Mouse (Mus musculus) erythroblast, embryonic 14.5 days (primary cell): Measurements from ENCODE around the gene Arpc2.

Experiments used
- GATA1 ChIP-seq: IDR thresholded peaks from 2 replicates; pipeline ENCODE4 v1.6.1; 2012; ENCODE audit warnings: low read length, inconsistent platforms, mixed read lengths
- TAL1 ChIP-seq: IDR thresholded peaks from 3 replicates; pipeline ENCODE4 v1.6.1; 2012; ENCODE audit warnings: low read length, inconsistent platforms, mixed read lengths

GRCm38 (mm10) chr1:74190471-74190870 lies 45.4 kb upstream of the Arpc2 start:
- TF ChIP-seq GATA1 = no peak
- no peak for TF ChIP-seq TAL1
